Mouse (Mus musculus) c-Kit-positive CD71-positive TER-119-positive erythroid progenitor cells, embryonic 14.5 days (primary cell): Measurements from ENCODE around the gene Dmrtc1c1.
"Not testable (repeated sequence)": the region's sequence is repeated elsewhere in the genome, so short reads cannot be mapped to it uniquely, and the experiment has no call there.

Source experiments
- DNase-seq: peaks from one replicate; pipeline ENCODE4 v3.0.0-alpha.2; 2013; ENCODE audit warnings: low spot score

Gene Dmrtc1c1

DNA sequence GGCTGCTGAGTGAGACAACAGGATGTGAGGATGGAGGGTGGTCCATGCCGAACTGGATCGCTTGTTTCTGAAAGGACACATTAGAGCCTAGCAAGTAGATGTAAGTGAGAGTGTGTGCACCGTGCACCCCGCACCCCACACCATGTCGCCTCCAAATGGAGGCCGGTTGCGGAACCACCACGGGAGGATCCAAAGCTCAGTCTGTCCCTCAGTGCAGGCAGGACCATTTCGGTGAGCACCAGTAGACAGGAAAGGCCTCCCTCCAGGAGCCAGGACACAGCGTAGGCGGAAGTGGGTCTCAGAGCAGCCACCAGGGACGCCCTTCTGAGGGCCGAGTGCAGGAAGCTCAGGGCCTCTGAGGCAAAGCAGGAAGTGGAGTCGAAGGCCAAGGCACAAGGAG is at the start of gene Dmrtc1c1:
Gene Dmrtc1c1 (plus strand): TSS at position 301 of the 400 bp plus-strand sequence.
- DNase-seq: not testable (repeated sequence)

DNA sequence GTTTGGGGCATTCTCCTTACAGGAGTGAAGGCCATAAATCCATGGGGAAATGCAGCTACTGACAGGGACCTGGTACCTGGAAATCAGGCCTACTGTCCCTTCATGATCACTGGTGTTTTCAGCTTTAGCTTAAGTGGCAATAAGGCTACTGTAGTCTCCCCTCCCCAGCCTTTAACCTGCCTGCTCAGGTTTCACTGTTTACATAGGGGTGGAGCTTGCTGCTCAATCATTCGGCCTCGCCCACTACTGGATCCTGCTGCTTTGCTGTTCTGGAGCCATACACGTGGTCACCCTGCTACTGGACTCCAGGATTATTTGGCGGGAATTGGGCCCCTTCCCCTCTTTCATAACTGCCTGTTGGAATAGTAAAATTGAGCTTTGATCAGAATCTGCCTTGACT is 36.9 kb upstream of the Dmrtc1c1 start:
- no peak for DNase-seq

DNA sequence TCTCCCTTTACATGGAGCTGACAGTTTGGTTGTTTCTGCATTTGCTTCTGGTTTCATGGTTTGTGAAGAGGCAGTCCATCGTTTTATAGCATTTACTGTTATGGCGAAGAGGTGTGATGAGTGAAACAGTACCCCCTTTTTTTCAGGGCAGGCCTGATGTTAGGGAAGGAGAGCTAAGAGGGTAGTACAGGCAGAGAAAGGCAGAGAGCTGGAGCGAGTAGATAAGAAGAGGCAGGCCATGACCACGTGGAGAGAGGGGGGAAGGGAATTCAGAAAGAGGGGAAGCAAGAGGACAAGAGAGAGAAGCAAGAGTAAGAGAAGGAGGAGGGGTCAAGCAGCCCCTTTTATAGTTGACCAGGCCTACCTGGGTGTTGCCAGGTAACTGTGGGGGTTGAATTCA is 9.5 kb downstream of the Dmrtc1c1 start:
- DNase-seq: no peak

DNA sequence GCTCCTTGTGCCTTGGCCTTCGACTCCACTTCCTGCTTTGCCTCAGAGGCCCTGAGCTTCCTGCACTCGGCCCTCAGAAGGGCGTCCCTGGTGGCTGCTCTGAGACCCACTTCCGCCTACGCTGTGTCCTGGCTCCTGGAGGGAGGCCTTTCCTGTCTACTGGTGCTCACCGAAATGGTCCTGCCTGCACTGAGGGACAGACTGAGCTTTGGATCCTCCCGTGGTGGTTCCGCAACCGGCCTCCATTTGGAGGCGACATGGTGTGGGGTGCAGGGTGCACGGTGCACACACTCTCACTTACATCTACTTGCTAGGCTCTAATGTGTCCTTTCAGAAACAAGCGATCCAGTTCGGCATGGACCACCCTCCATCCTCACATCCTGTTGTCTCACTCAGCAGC is 51.8 kb downstream of the Dmrtc1c1 start, which contains the start of gene Dmrtc1c2:
Gene Dmrtc1c2 (minus strand): TSS at position 101 of the 400 bp plus-strand sequence.
- DNase-seq: not testable (repeated sequence)
